Mouse (Mus musculus): ENCODE data around the gene Gpr150. TPM values are rescaled to one million over a fixed set of nuclear protein-coding genes. Genes with fewer than 3 reads are reported as not detected.

Gene Gpr150
- total RNA-seq, 1 experiment from 2014 or later: 0.05 TPM

- peak; percentile 92 for ATAC-seq (replicated peaks; ENCODE audit: low read depth, poor library complexity, severe bottlenecking)
Measured at GRCm38 (mm10) chr13:76017974-76018843, 38.6 kb downstream of the Gpr150 start, which contains the start of gene Rfesd. TSS of gene Rfesd (minus strand) at chr13:76018719.

DNA sequence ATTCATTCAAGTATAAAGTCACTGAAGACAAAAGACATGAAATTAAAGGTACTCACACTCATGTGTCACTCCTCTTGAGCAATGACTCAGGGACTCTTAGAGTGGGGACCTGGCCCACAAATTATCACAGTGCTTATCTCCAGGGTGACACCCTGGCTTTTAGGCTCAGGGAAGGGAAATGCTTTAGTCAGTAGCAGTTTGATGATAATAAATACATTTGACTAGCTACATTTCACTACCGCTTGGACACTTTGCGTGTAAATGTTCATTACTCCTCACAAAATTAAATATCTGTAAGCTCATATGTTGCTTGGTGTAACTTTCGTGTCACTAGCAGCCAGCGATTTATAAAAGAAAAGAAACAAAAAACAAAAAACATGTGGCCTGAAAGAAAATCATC lies 39.3 kb downstream of the Gpr150 start:
- peak; percentile 53 for ATAC-seq (replicated peaks; ENCODE audit: low read depth, poor library complexity, severe bottlenecking)

DNA sequence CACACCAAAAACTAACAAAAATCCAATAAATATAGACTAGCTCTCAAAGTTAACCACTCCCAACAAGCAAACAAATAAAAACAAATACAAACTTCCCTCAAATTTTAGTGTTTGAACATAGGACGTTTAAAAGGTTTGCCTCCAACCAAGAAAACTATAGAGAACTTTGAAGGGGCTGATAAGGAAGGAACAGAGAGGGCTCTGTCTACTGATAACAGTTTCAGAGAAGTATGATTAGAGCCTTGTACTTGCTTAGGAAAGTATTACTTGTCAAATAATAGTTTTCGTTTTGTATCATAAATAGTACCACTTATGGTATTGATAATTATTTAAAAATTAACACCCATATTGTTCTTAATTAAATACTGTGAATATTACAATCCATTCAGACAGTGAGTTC lies 42.3 kb downstream of the Gpr150 start:
- ATAC-seq (replicated peaks; ENCODE audit: low read depth, poor library complexity, severe bottlenecking): no peak

Other genes with a start within 250 kb of the Gpr150 start
- gene Glrx, start 217.1 kb downstream of the Gpr150 start, total RNA-seq (2017): 45.2 and 62.7 TPM in 2 replicates
- gene Rhobtb3, start 113.1 kb downstream of the Gpr150 start, total RNA-seq (2017): 11.6 and 33.7 TPM in 2 replicates
- not detected in 2 replicates for gene Spata9, start 89.8 kb downstream of the Gpr150 start, total RNA-seq (2017)
- gene Rfesd, start 38.3 kb downstream of the Gpr150 start, total RNA-seq (2017): 23.2 and 92.9 TPM in 2 replicates
- 14.1 and 15.0 TPM in 2 replicates for gene Arsk, start 41.7 kb upstream of the Gpr150 start, total RNA-seq (2017)
- gene Ttc37, start 41.7 kb upstream of the Gpr150 start, total RNA-seq (2017): 44.8 and 56.8 TPM in 2 replicates
- gene Fam81b, start 248.1 kb upstream of the Gpr150 start, total RNA-seq (2017): not detected in 2 replicates